Mouse (Mus musculus): ENCODE data around the gene As3mt.
"Not testable (repeated sequence)": the region's sequence is repeated elsewhere in the genome, so short reads cannot be mapped to it uniquely, and the experiment has no call there.

Gene As3mt

GRCm38 (mm10) chr19:46776850-46777249 lies 69.6 kb downstream of the As3mt start:
- no peak for ATAC-seq (ENCODE audit: insufficient number of reproducible peaks, low FRiP score, low TSS enrichment)

GRCm38 (mm10) chr19:46777928-46778680 lies 70.8 kb downstream of the As3mt start:
- ATAC-seq (ENCODE audit: insufficient number of reproducible peaks, low FRiP score, low TSS enrichment): no peak

- ATAC-seq (ENCODE audit: insufficient number of reproducible peaks, low FRiP score, low TSS enrichment): not testable (repeated sequence)
Measured at GRCm38 (mm10) chr19:46779130-46779529, 71.9 kb downstream of the As3mt start.

- no peak for ATAC-seq (ENCODE audit: insufficient number of reproducible peaks, low FRiP score, low TSS enrichment)
Measured at GRCm38 (mm10) chr19:46784038-46784437, 76.8 kb downstream of the As3mt start.

- ATAC-seq (ENCODE audit: insufficient number of reproducible peaks, low FRiP score, low TSS enrichment): no peak
Measured at GRCm38 (mm10) chr19:46784502-46784901, 77.2 kb downstream of the As3mt start.

GRCm38 (mm10) chr19:46785633-46786032 lies 78.4 kb downstream of the As3mt start:
- ATAC-seq (ENCODE audit: insufficient number of reproducible peaks, low FRiP score, low TSS enrichment): no peak

- ATAC-seq (ENCODE audit: insufficient number of reproducible peaks, low FRiP score, low TSS enrichment): no peak
Measured at GRCm38 (mm10) chr19:46789782-46790181, 82.5 kb downstream of the As3mt start.
